Mouse (Mus musculus): Measurements from ENCODE around the gene Lsm11. TPM values are rescaled to one million over a fixed set of nuclear protein-coding genes. Genes with fewer than 3 reads are reported as not detected.

Lsm11 gene
- total and polyA plus RNA-seq, 2 experiments from 2014 or later = 23.6 to 61.7 TPM

DNA sequence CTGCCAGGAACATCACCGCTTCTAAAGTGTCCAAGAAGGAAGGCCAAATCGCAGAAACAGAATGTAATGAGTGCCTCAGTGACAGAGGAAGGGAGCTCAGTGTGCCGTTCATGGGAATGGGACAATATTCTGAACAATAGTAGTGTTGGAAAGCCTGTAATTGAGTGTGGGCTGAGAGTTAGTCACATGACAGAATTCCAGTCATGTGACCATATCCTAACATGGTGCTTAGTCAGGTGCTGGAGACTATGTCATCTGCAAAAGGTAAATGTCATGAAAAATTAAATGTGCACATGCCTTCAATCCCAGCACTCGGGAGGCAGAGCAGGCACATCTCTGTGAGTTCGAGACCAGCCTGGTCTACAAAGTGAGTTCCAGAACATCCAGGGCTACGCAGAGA, 26.7 kb downstream of the Lsm11 start:
- no peak for TF ChIP-seq CTCF (IDR thresholded peaks at IDR 0.05; ENCODE audit: low read depth)
- Histone ChIP-seq H3K4me3 (ENCODE audit: low read depth, low read length) (no peak overlapping the region), H3K27me3 (ENCODE audit: insufficient read depth, low read length) (no peaks in the 10 kb centered on the region), H3K9me3 (ENCODE audit: low read length) (no peaks in the 10 kb centered on the region), H3K9ac (no peak overlapping the region), H3K4me1 (ENCODE audit: insufficient read depth) (no peaks in the 10 kb centered on the region), H3K36me3 (ENCODE audit: insufficient read depth) (no peaks in the 10 kb centered on the region), H3K27ac (ENCODE audit: low read depth, low read length) (no peak overlapping the region), H3K4me2 (ENCODE audit: low read depth) (no peak overlapping the region)
- WGBS = 96% methylated on average over 6 of the region's 6 CpGs
- no peak for DNase-seq
- no peak for ATAC-seq

DNA sequence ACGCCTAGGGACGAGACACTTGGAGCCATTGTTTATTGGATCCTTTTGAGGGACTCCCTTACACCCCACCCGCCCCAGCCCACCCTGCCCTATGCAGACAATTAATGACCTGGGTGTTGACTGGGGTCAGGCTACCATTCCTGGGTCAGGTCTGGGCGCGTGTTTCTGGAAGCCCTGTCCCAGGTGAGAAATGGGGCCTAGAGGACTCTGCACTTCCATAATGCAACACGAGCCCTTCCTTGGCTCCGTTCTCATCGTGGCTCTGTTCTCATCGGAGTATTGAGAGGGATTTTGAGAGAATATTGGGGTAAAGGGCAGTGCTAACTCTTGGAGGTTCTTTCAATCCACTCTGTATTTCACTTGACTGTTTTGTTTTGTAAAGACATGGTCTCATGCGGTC, 28.5 kb downstream of the Lsm11 start:
- no peak overlapping the region for H3K9ac ChIP-seq
- TF ChIP-seq CTCF (IDR thresholded peaks at IDR 0.05; ENCODE audit: low read depth) = no peak
- H3K4me2 ChIP-seq (ENCODE audit: low read depth) = no peak overlapping the region
- no peak for ATAC-seq
- H3K4me3 ChIP-seq (ENCODE audit: low read depth, low read length) = no peak overlapping the region
- no peaks in the 10 kb centered on the region for H3K27me3 ChIP-seq (ENCODE audit: insufficient read depth, low read length)
- WGBS = 90% methylated on average over 10 of the region's 10 CpGs
- no peaks in the 10 kb centered on the region for H3K4me1 ChIP-seq (ENCODE audit: insufficient read depth)
- H3K36me3 ChIP-seq (ENCODE audit: insufficient read depth) = peaks cover 5% of the 10 kb centered on the region; the same call in 1 of the 2 replicates
- no peaks in the 10 kb centered on the region for H3K9me3 ChIP-seq (ENCODE audit: low read length)
- H3K27ac ChIP-seq (ENCODE audit: low read depth, low read length) = no peak overlapping the region
- DNase-seq = no peak

DNA sequence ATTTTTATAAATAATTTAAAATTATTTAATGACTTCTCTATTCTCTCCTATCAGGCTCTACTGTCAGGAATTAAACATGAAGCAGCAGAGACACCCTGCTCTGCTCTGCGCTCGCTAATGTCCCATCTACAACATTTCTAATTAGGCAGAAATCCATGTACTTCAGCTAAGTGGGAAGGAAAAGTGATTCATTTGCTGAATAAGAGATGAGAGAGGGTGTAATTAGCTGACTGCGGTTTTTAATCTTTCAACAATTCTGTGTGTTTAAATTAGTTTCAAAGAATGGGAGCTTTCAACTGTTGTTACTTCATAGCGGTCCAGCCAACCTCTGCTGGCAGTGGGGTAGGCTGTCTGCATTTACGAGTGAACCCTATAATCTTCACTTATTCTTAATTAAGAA, 34.0 kb downstream of the Lsm11 start:
- ATAC-seq (peak; percentile 61; the same call in 1 of the 2 replicates), DNase-seq (no peak)
- H3K4me2 ChIP-seq (ENCODE audit: low read depth) = no peak overlapping the region
- peaks cover 44% of the 10 kb centered on the region for H3K36me3 ChIP-seq (ENCODE audit: insufficient read depth)
- WGBS = 30% methylated on average over 5 of the region's 5 CpGs
- no peaks in the 10 kb centered on the region for H3K4me1 ChIP-seq (ENCODE audit: insufficient read depth)
- no peaks in the 10 kb centered on the region for H3K9me3 ChIP-seq (ENCODE audit: low read length)
- TF ChIP-seq CTCF (IDR thresholded peaks at IDR 0.05; ENCODE audit: low read depth) = no peak
- H3K27me3 ChIP-seq (ENCODE audit: insufficient read depth, low read length) = no peaks in the 10 kb centered on the region
- H3K9ac ChIP-seq = no peak overlapping the region
- no peak overlapping the region for H3K4me3 ChIP-seq (ENCODE audit: low read depth, low read length)
- no peak overlapping the region for H3K27ac ChIP-seq (ENCODE audit: low read depth, low read length)

DNA sequence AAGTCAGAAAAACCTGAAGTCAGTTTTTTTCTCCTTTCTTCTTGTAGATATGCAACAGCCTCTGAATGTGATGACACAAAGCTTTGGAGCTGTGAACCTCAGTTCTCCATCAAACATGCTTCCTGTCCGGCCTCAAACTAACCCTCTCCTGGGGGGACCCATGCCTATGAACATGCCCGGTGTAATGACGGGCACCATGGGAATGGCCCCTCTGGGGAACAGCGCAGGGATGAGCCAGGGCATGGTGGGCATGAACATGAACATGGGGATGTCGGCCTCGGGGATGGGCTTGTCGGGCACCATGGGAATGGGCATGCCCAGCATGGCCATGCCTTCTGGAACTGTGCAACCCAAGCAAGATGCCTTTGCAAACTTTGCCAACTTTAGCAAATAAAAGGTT, 35.8 kb downstream of the Lsm11 start:
- no peaks in the 10 kb centered on the region for H3K9me3 ChIP-seq (ENCODE audit: low read length)
- no peak overlapping the region for H3K9ac ChIP-seq
- no peaks in the 10 kb centered on the region for H3K4me1 ChIP-seq (ENCODE audit: insufficient read depth)
- H3K4me3 ChIP-seq (ENCODE audit: low read depth, low read length) = no peak overlapping the region
- ATAC-seq = no peak
- peaks cover 44% of the 10 kb centered on the region for H3K36me3 ChIP-seq (ENCODE audit: insufficient read depth)
- H3K4me2 ChIP-seq (ENCODE audit: low read depth) = no peak overlapping the region
- TF ChIP-seq CTCF (IDR thresholded peaks at IDR 0.05; ENCODE audit: low read depth) = no peak
- H3K27me3 ChIP-seq (ENCODE audit: insufficient read depth, low read length) = no peaks in the 10 kb centered on the region
- no peak for DNase-seq
- H3K27ac ChIP-seq (ENCODE audit: low read depth, low read length) = no peak overlapping the region
- WGBS = 99% methylated on average over 7 of the region's 7 CpGs

DNA sequence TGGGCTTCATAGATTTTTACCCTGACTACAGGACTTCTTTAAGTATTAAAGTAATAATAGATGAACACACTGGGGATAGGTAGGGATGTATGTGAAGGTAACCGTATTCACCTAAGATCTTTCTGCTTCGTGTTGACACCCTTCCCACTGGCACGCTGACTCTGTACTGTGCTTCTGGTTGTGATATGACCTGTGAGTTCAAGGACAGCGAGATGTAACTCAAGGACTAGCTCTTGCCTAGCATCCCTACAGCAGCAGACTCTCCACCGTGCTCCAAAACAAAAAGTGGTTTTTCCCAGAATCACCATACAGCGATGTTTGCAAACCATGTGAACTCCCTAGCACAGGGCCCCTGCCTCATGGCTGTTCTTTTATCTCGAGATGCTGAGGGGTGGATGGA, 36.7 kb downstream of the Lsm11 start:
- ATAC-seq (no peak), DNase-seq (no peak)
- H3K4me1 ChIP-seq (ENCODE audit: insufficient read depth) = no peaks in the 10 kb centered on the region
- no peak overlapping the region for H3K9ac ChIP-seq
- no peak overlapping the region for H3K4me3 ChIP-seq (ENCODE audit: low read depth, low read length)
- no peaks in the 10 kb centered on the region for H3K9me3 ChIP-seq (ENCODE audit: low read length)
- no peaks in the 10 kb centered on the region for H3K27me3 ChIP-seq (ENCODE audit: insufficient read depth, low read length)
- peaks cover 50% of the 10 kb centered on the region for H3K36me3 ChIP-seq (ENCODE audit: insufficient read depth)
- TF ChIP-seq CTCF (IDR thresholded peaks at IDR 0.05; ENCODE audit: low read depth) = no peak
- H3K27ac ChIP-seq (ENCODE audit: low read depth, low read length) = no peak overlapping the region
- no peak overlapping the region for H3K4me2 ChIP-seq (ENCODE audit: low read depth)
- 94% methylated on average over 7 of the region's 7 CpGs for WGBS

DNA sequence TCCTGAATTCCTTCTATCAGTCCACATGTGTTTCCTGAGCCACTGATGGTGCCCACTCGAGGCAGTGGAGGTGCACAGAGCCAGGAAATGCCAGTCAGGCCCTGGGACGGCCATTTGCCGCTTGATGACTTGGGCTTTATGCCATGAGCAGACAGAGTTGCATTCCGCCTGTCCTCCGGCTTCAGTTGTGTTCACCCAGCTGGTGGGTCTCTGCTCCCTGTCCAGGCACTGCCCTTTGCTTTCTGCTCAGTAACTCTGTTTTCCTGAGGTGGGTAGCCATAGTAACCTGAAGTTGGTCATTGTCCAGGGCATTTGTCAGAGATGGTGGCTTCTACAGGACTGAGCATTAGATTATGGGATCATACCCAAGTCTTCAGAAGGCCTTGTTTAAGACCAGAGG, 37.4 kb downstream of the Lsm11 start:
- DNase-seq (no peak), ATAC-seq (no peak)
- H3K4me1 ChIP-seq (ENCODE audit: insufficient read depth) = no peaks in the 10 kb centered on the region
- no peak for TF ChIP-seq CTCF (IDR thresholded peaks at IDR 0.05; ENCODE audit: low read depth)
- H3K36me3 ChIP-seq (ENCODE audit: insufficient read depth) = peaks cover 50% of the 10 kb centered on the region
- H3K27me3 ChIP-seq (ENCODE audit: insufficient read depth, low read length) = no peaks in the 10 kb centered on the region
- WGBS = 70% methylated on average over 5 of the region's 5 CpGs
- H3K9me3 ChIP-seq (ENCODE audit: low read length) = no peaks in the 10 kb centered on the region
- no peak overlapping the region for H3K9ac ChIP-seq
- no peak overlapping the region for H3K27ac ChIP-seq (ENCODE audit: low read depth, low read length)
- H3K4me2 ChIP-seq (ENCODE audit: low read depth) = no peak overlapping the region
- no peak overlapping the region for H3K4me3 ChIP-seq (ENCODE audit: low read depth, low read length)

DNA sequence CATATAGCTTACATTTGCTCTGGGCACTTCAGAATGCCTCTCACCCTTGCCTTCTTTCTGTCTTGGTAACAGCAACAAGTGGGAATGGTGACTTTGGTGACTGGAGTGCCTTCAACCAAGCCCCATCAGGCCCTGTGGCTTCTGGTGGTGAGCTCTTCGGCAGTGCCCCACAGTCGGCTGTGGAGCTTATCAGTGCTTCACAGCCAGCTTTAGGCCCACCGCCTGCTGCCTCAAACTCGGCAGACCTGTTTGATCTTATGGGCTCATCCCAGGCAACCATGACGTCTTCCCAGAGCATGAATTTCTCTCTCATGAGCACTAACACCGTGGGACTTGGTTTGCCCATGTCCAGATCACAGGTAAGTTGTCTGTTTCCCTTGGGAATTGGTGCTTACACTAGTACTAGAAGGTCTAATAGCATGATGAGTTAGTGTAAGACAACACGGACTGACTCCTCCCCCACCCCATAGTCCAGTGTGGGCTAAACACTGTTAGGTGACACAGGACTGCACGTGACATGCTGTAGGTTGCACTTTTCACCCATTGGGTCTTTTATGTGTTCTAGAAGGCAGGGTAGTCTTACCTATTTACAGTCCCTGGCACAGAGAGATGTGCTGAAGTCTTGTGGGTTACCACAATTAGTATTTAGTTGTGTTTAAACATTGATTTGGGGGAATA, 38.5 kb downstream of the Lsm11 start:
- ATAC-seq (no peak), DNase-seq (no peak)
- H3K4me2 ChIP-seq (ENCODE audit: low read depth) = no peak overlapping the region
- no peaks in the 10 kb centered on the region for H3K9me3 ChIP-seq (ENCODE audit: low read length)
- 97% methylated on average over 8 of the region's 8 CpGs for WGBS
- H3K9ac ChIP-seq = no peak overlapping the region
- no peak for TF ChIP-seq CTCF (IDR thresholded peaks at IDR 0.05; ENCODE audit: low read depth)
- no peak overlapping the region for H3K27ac ChIP-seq (ENCODE audit: low read depth, low read length)
- no peaks in the 10 kb centered on the region for H3K27me3 ChIP-seq (ENCODE audit: insufficient read depth, low read length)
- H3K36me3 ChIP-seq (ENCODE audit: insufficient read depth) = peaks cover 49% of the 10 kb centered on the region
- no peak overlapping the region for H3K4me3 ChIP-seq (ENCODE audit: low read depth, low read length)
- H3K4me1 ChIP-seq (ENCODE audit: insufficient read depth) = no peaks in the 10 kb centered on the region

Data from forebrain, postnatal 0 days (tissue).